9 mouse cellular contexts compared by ENCODE assay signal in genomic region chr7:79309247-79310190, GRCm38 (mm10). TPM values are rescaled to one million over a fixed set of nuclear protein-coding genes. Genes with fewer than 3 reads are reported as not detected.
DNase-seq lines count a peak whose midpoint lies in the region; ATAC-seq lines count a peak whose summit lies in the region.
"Had no signal": no experiment of that assay in that cellular context is flagged by ENCODE, and none has a peak within 500 bp of the region (broad histone marks: within the 10 kb centered on the region; RNA-seq: fewer than 3 reads in every experiment).

No protein-coding gene starts in this region.

- WGBS in forebrain, embryonic 10.5 days: 61% methylated on average over 19 of the region's 19 CpGs
- WGBS in forebrain, embryonic 14.5 days: 48% methylated on average over 19 of the region's 19 CpGs
- 55% methylated on average over 19 of the region's 19 CpGs for WGBS in liver, embryonic 13.5 days (ENCODE audit: insufficient replicate concordance)

- peak overlapping the region; percentile 81 for H3K27ac ChIP-seq in forebrain, embryonic 10.5 days
- H3K27ac ChIP-seq in forebrain, embryonic 14.5 days (ENCODE audit: low read depth, low read length): no peak overlapping the region; the same call in 1 of the 2 replicates
- peak overlapping the region; percentile 75 for H3K27ac ChIP-seq in liver, embryonic 13.5 days
- H3K27ac ChIP-seq: macrophage had no signal

- no peak for DNase-seq in forebrain, embryonic 10.5 days (ENCODE audit: extremely low spot score, low spot score)
- DNase-seq in forebrain, embryonic 14.5 days (ENCODE audit: low spot score): no peak
- peak; percentile 46 for DNase-seq in embryo, embryonic 11 days
- peak; percentile 36 to 39 for DNase-seq in heart, postnatal 14 days
- DNase-seq in liver, embryonic 13.5 days: no peak
- DNase-seq in retina, embryonic 14.5 days (ENCODE audit: low spot score): peak; percentile 68
- no peak for DNase-seq in urinary bladder, postnatal 10 days (ENCODE audit: low spot score)

- H3K4me2 ChIP-seq in forebrain, embryonic 14.5 days (ENCODE audit: low read length): no peak overlapping the region
- no peak overlapping the region for H3K4me2 ChIP-seq in liver, embryonic 13.5 days

- H3K4me3 ChIP-seq in forebrain, embryonic 10.5 days: no peak overlapping the region
- no peak overlapping the region for H3K4me3 ChIP-seq in forebrain, embryonic 14.5 days (ENCODE audit: low read depth, low read length)
- H3K4me3 ChIP-seq in liver, embryonic 13.5 days (replicated peaks): no peak overlapping the region

- no peak for ATAC-seq in forebrain, embryonic 14.5 days
- ATAC-seq in liver, embryonic 13.5 days (ENCODE audit: low read depth): no peak
- no peak for ATAC-seq in monocyte, adult 5-6 weeks (replicated peaks; ENCODE audit: insufficient number of reproducible peaks, low FRiP score, low TSS enrichment, poor library complexity, severe bottlenecking)

- intact Hi-C loops in heart, postnatal 14 days (cut with DNase I): loop anchor here (2.0 to 5.0 kb wide), 2 partner anchors 35 to 38 kb away; no protein-coding TSS in a partner anchor

- no peaks in the 10 kb centered on the region for H3K27me3 ChIP-seq in forebrain, embryonic 10.5 days (ENCODE audit: poor library complexity, severe bottlenecking)
- H3K27me3 ChIP-seq in forebrain, embryonic 14.5 days (replicated peaks; ENCODE audit: control insufficient read depth, insufficient read depth, low read length): no peaks in the 10 kb centered on the region
- H3K27me3 ChIP-seq in liver, embryonic 13.5 days: no peaks in the 10 kb centered on the region

- H3K9me3 ChIP-seq in forebrain, embryonic 10.5 days: no peaks in the 10 kb centered on the region
- no peaks in the 10 kb centered on the region for H3K9me3 ChIP-seq in forebrain, embryonic 14.5 days (replicated peaks; ENCODE audit: control insufficient read depth, low read length)
- no peaks in the 10 kb centered on the region for H3K9me3 ChIP-seq in liver, embryonic 13.5 days (replicated peaks)

- H3K4me1 ChIP-seq in forebrain, embryonic 10.5 days: peaks cover 66% of the 10 kb centered on the region
- H3K4me1 ChIP-seq in forebrain, embryonic 14.5 days (ENCODE audit: control insufficient read depth, insufficient read depth, low read length): peaks cover 38% of the 10 kb centered on the region
- peaks cover 92% of the 10 kb centered on the region for H3K4me1 ChIP-seq in liver, embryonic 13.5 days (replicated peaks)

- peaks cover 6% of the 10 kb centered on the region for H3K36me3 ChIP-seq in forebrain, embryonic 10.5 days (replicated peaks)
- no peaks in the 10 kb centered on the region for H3K36me3 ChIP-seq in forebrain, embryonic 14.5 days (ENCODE audit: control insufficient read depth, insufficient read depth, low read length)
- H3K36me3 ChIP-seq in liver, embryonic 13.5 days: peaks cover 9% of the 10 kb centered on the region

- no peak overlapping the region for H3K9ac ChIP-seq in forebrain, embryonic 14.5 days (ENCODE audit: low read length)
- H3K9ac ChIP-seq in liver, embryonic 13.5 days: peak overlapping the region; percentile 4; the same call in 1 of the 2 replicates

RNA-seq across cellular contexts. Expression of gene Abhd2, which starts 36.5 kb away (rescaled TPM):
- polyA plus RNA-seq in forebrain, embryonic 10.5 days (2016; fragmentation: Nextera tagmentation; extraction: Ambion mirVana): 7.6 and 8.6 TPM in 2 replicates
- polyA plus RNA-seq in forebrain, embryonic 14.5 days (2014; fragmentation: Nextera tagmentation; extraction: Ambion mirVana): 22.3 and 23.5 TPM in 2 replicates
- 10 to 100 TPM; 40.3 to 45.0 TPM for total RNA-seq in heart, postnatal 14 days (2021)
- 8.2 and 11.9 TPM in 2 replicates for polyA plus RNA-seq in liver, embryonic 13.5 days (2015; fragmentation: Nextera tagmentation; extraction: Ambion mirVana)
- 39.9 to 69.6 TPM (median 41.0 TPM) in 3 replicates for total RNA-seq in monocyte, adult 5-6 weeks (2017)

Comparison
In these comparisons a context has a peak if more than half of its experiments do, and no peak if none do; other contexts are left out.
1. DNase-seq: peak in embryo, embryonic 11 days (single experiment), heart, postnatal 14 days (2 of 2) and retina, embryonic 14.5 days (single experiment); none in forebrain, embryonic 10.5 days (single experiment), forebrain, embryonic 14.5 days (single experiment), liver, embryonic 13.5 days (single experiment) and urinary bladder, postnatal 10 days (single experiment).